ENCODE assay signal across 22 mouse cellular contexts in genomic region chr2:168948506-168948905, GRCm38 (mm10). TPM values are rescaled to one million over a fixed set of nuclear protein-coding genes. Genes with fewer than 3 reads are reported as not detected.
DNase-seq lines count a peak whose midpoint lies in the region; ATAC-seq and TF ChIP-seq lines count a peak whose summit lies in the region.
"Had no signal": no experiment of that assay in that cellular context is flagged by ENCODE, and none has a peak within 500 bp of the region (broad histone marks: within the 10 kb centered on the region; RNA-seq: fewer than 3 reads in every experiment).

No protein-coding gene starts in this region.

- H3K9me3 ChIP-seq in forebrain, embryonic 14.5 days (replicated peaks; ENCODE audit: control insufficient read depth, low read length) = no peaks in the 10 kb centered on the region
- H3K9me3 ChIP-seq in forebrain, embryonic 11.5 days (ENCODE audit: control insufficient read depth, low read length) = no peaks in the 10 kb centered on the region
- H3K9me3 ChIP-seq in midbrain, postnatal 0 days (ENCODE audit: low read length) = no peaks in the 10 kb centered on the region
- no peaks in the 10 kb centered on the region for H3K9me3 ChIP-seq in midbrain, embryonic 16.5 days (replicated peaks; ENCODE audit: control insufficient read depth, low read length, poor library complexity, severe bottlenecking)
- H3K9me3 ChIP-seq: embryonic facial prominence, embryonic 15.5 days; forebrain, embryonic 12.5 days; heart, embryonic 15.5 days; hindbrain, embryonic 10.5 days; intestine, embryonic 15.5 days had no signal

- peaks cover 61% of the 10 kb centered on the region for H3K36me3 ChIP-seq in forebrain, embryonic 14.5 days (ENCODE audit: control insufficient read depth, insufficient read depth, low read length)
- H3K36me3 ChIP-seq in forebrain, embryonic 11.5 days (ENCODE audit: control insufficient read depth, insufficient read depth, low read length) = peaks cover 3% of the 10 kb centered on the region
- H3K36me3 ChIP-seq in midbrain, postnatal 0 days (ENCODE audit: insufficient read depth, low read length) = peaks cover 45% of the 10 kb centered on the region
- peaks cover 17% of the 10 kb centered on the region for H3K36me3 ChIP-seq in midbrain, embryonic 16.5 days (ENCODE audit: control insufficient read depth, insufficient read depth, low read length)

- WGBS in forebrain, embryonic 14.5 days = 74% methylated on average over 6 of the region's 6 CpGs
- 87% methylated on average over 6 of the region's 6 CpGs for WGBS in forebrain, embryonic 11.5 days
- 87% methylated on average over 6 of the region's 6 CpGs for WGBS in midbrain, postnatal 0 days
- WGBS in midbrain, embryonic 16.5 days = 89% methylated on average over 6 of the region's 6 CpGs

- no peak overlapping the region for H3K27ac ChIP-seq in forebrain, embryonic 14.5 days (ENCODE audit: low read depth, low read length)
- H3K27ac ChIP-seq in forebrain, embryonic 11.5 days (ENCODE audit: low read depth, low read length) = no peak overlapping the region
- no peak overlapping the region for H3K27ac ChIP-seq in midbrain, postnatal 0 days (ENCODE audit: low read depth, low read length)
- H3K27ac ChIP-seq in midbrain, embryonic 16.5 days (ENCODE audit: low read length) = no peak overlapping the region
- H3K27ac ChIP-seq: embryonic facial prominence, embryonic 15.5 days; forebrain, embryonic 12.5 days; heart, adult 2 months; heart, embryonic 15.5 days; hindbrain, embryonic 10.5 days; hindbrain, embryonic 14.5 days; intestine, embryonic 15.5 days had no signal

- H3K4me1 ChIP-seq in forebrain, embryonic 14.5 days (ENCODE audit: control insufficient read depth, insufficient read depth, low read length) = no peaks in the 10 kb centered on the region
- no peaks in the 10 kb centered on the region for H3K4me1 ChIP-seq in forebrain, embryonic 11.5 days (replicated peaks; ENCODE audit: control insufficient read depth, insufficient read depth, low read length)
- 0 out of 2 replicates have a peak, but pooled peaks cover under 1% of the 10 kb centered on the region for H3K4me1 ChIP-seq in midbrain, postnatal 0 days (ENCODE audit: insufficient read depth, low read length)
- H3K4me1 ChIP-seq in midbrain, embryonic 16.5 days (ENCODE audit: control insufficient read depth, insufficient read depth, low read length) = no peaks in the 10 kb centered on the region; the same call in 1 of the 2 replicates

- no peak for TF ChIP-seq POLR2A in brain, embryonic 14.5 days (IDR thresholded peaks at IDR 0.05; ENCODE audit: borderline replicate concordance, extremely low read depth, insufficient read depth, insufficient read length, poor library complexity, severe bottlenecking)

- H3K4me3 ChIP-seq in forebrain, embryonic 14.5 days (ENCODE audit: low read depth, low read length) = no peak overlapping the region
- no peak overlapping the region for H3K4me3 ChIP-seq in forebrain, embryonic 11.5 days (ENCODE audit: low read depth, low read length)
- no peak overlapping the region for H3K4me3 ChIP-seq in midbrain, postnatal 0 days (ENCODE audit: low read depth, low read length)
- no peak overlapping the region for H3K4me3 ChIP-seq in midbrain, embryonic 16.5 days (ENCODE audit: low read depth, low read length)
- H3K4me3 ChIP-seq: embryonic facial prominence, embryonic 15.5 days; erythroblast, embryonic 14.5 days; forebrain, embryonic 12.5 days; heart, adult 2 months; heart, embryonic 15.5 days; hindbrain, embryonic 10.5 days; intestine, embryonic 15.5 days had no signal

- ATAC-seq in forebrain, embryonic 14.5 days = no peak
- no peak for ATAC-seq in forebrain, embryonic 11.5 days (replicated peaks; ENCODE audit: low FRiP score)
- no peak for ATAC-seq in midbrain, postnatal 0 days (ENCODE audit: low FRiP score)
- no peak for ATAC-seq in midbrain, embryonic 16.5 days
- ATAC-seq: activated CD4-positive, CD25-positive, alpha-beta regulatory T cell, adult 4 months had no signal

- H3K4me2 ChIP-seq in forebrain, embryonic 14.5 days (ENCODE audit: low read length) = no peak overlapping the region
- no peak overlapping the region for H3K4me2 ChIP-seq in forebrain, embryonic 11.5 days (ENCODE audit: low read depth, low read length, severe bottlenecking)
- no peak overlapping the region for H3K4me2 ChIP-seq in midbrain, postnatal 0 days (ENCODE audit: low read depth, low read length, poor library complexity, severe bottlenecking)
- no peak overlapping the region for H3K4me2 ChIP-seq in midbrain, embryonic 16.5 days (ENCODE audit: low read length)
- H3K4me2 ChIP-seq: embryonic facial prominence, embryonic 15.5 days; forebrain, embryonic 12.5 days; heart, embryonic 11.5 days; heart, embryonic 15.5 days; hindbrain, embryonic 14.5 days; intestine, embryonic 15.5 days had no signal

- no peak overlapping the region for H3K9ac ChIP-seq in forebrain, embryonic 14.5 days (ENCODE audit: low read length)
- H3K9ac ChIP-seq in forebrain, embryonic 11.5 days (ENCODE audit: low read length) = no peak overlapping the region
- H3K9ac ChIP-seq in midbrain, postnatal 0 days (replicated peaks; ENCODE audit: low read length, poor library complexity, severe bottlenecking) = no peak overlapping the region
- no peak overlapping the region for H3K9ac ChIP-seq in midbrain, embryonic 16.5 days (ENCODE audit: low read depth, low read length)
- H3K9ac ChIP-seq: embryonic facial prominence, embryonic 15.5 days; forebrain, embryonic 12.5 days; heart, embryonic 15.5 days; hindbrain, embryonic 14.5 days; intestine, embryonic 15.5 days had no signal

- peak; percentile 33 for DNase-seq in forebrain, embryonic 14.5 days (ENCODE audit: low spot score)
- no peak for DNase-seq in forebrain, embryonic 11.5 days (ENCODE audit: low spot score)
- no peak for DNase-seq in midbrain, postnatal 0 days (ENCODE audit: low spot score)
- peak; percentile 51 for DNase-seq in brain, embryonic 14.5 days (ENCODE audit: low read depth)
- no peak for DNase-seq in retina, embryonic 14.5 days (ENCODE audit: low spot score)
- DNase-seq: adrenal gland, postnatal 14 days; cerebellum, adult 2 months; embryo, embryonic 11 days; gastrocnemius, postnatal 14 days; heart, adult 2 months; heart, postnatal 14 days; kidney, adult 18-20 months had no signal

- no peaks in the 10 kb centered on the region for H3K27me3 ChIP-seq in forebrain, embryonic 14.5 days (replicated peaks; ENCODE audit: control insufficient read depth, insufficient read depth, low read length)
- no peaks in the 10 kb centered on the region for H3K27me3 ChIP-seq in forebrain, embryonic 11.5 days (ENCODE audit: control insufficient read depth, insufficient read depth, low read length)
- no peaks in the 10 kb centered on the region for H3K27me3 ChIP-seq in midbrain, postnatal 0 days (ENCODE audit: insufficient read depth, low read length)
- no peaks in the 10 kb centered on the region for H3K27me3 ChIP-seq in midbrain, embryonic 16.5 days (ENCODE audit: control insufficient read depth, insufficient read depth, low read depth, low read length)
- H3K27me3 ChIP-seq: embryonic facial prominence, embryonic 15.5 days; forebrain, embryonic 12.5 days; heart, embryonic 15.5 days; intestine, embryonic 15.5 days had no signal

- peak; percentile 20 for TF ChIP-seq CTCF in midbrain, postnatal 0 days (IDR thresholded peaks at IDR 0.05)
- TF ChIP-seq CTCF in brain, embryonic 14.5 days (IDR thresholded peaks at IDR 0.05; ENCODE audit: borderline replicate concordance, extremely low read depth, insufficient read depth, insufficient read length) = no peak

RNA-seq across cellular contexts. Expression of gene Zfp64, which starts 6.9 kb away (rescaled TPM):
- 29.7 and 36.6 TPM in 2 replicates for polyA plus RNA-seq in forebrain, embryonic 14.5 days (2014; fragmentation: Nextera tagmentation; extraction: Ambion mirVana)
- 37.8 and 39.4 TPM in 2 replicates for polyA plus RNA-seq in forebrain, embryonic 11.5 days (2014; fragmentation: Nextera tagmentation; extraction: Ambion mirVana)
- 37.9 and 57.7 TPM in 2 replicates for total RNA-seq in midbrain, postnatal 0 days (2014; rRNA removed)
- polyA plus RNA-seq in midbrain, postnatal 0 days (2015; fragmentation: Nextera tagmentation; extraction: Ambion mirVana) = 33.5 and 34.2 TPM in 2 replicates
- polyA plus RNA-seq in midbrain, embryonic 16.5 days (2015; fragmentation: Nextera tagmentation; extraction: Ambion mirVana) = 42.0 and 46.0 TPM in 2 replicates
- 34.7 and 37.9 TPM in 2 replicates for polyA plus RNA-seq in brain, embryonic 14.5 days (2012; rRNA removed)

Comparison
In these comparisons a context has a peak if more than half of its experiments do, and no peak if none do; other contexts are left out.
1. DNase-seq: peak in forebrain, embryonic 14.5 days (single experiment) and brain, embryonic 14.5 days (single experiment); none in forebrain, embryonic 11.5 days (single experiment), midbrain, postnatal 0 days (single experiment) and retina, embryonic 14.5 days (single experiment).